Mouse (Mus musculus) kidney, postnatal 14 days (tissue): Measurements from ENCODE around the gene Ccl28.
A peak's percentile ranks its signal among the peaks of the same experiment; 100 is the strongest.
"Not testable (repeated sequence)": the region's sequence is repeated elsewhere in the genome, so short reads cannot be mapped to it uniquely, and the experiment has no call there.

Source experiments
- DNase-seq: peaks from one replicate; pipeline ENCODE4 v3.0.0; 2022; ENCODE audit warnings: mixed read lengths

The Ccl28 gene

GRCm38 (mm10) chr13:119648891-119649698, 25.5 kb downstream of the Ccl28 start:
- no peak for DNase-seq

- DNase-seq, result no peak
Observed at GRCm38 (mm10) chr13:119649699-119650046, 26.1 kb downstream of the Ccl28 start.

GRCm38 (mm10) chr13:119654734-119655133, 31.1 kb downstream of the Ccl28 start:
- no peak for DNase-seq

GRCm38 (mm10) chr13:119656246-119656645, 32.6 kb downstream of the Ccl28 start:
- DNase-seq, result no peak

GRCm38 (mm10) chr13:119656846-119657416, 33.3 kb downstream of the Ccl28 start:
- DNase-seq, result no peak

GRCm38 (mm10) chr13:119661420-119661819, 37.8 kb downstream of the Ccl28 start:
- DNase-seq, result peak; percentile 45

- no peak for DNase-seq
Observed at GRCm38 (mm10) chr13:119678794-119679193, 55.2 kb downstream of the Ccl28 start.

- DNase-seq, result no peak
Observed at GRCm38 (mm10) chr13:119679721-119680120, 56.1 kb downstream of the Ccl28 start.

- DNase-seq, result no peak
Observed at GRCm38 (mm10) chr13:119681161-119681560, 57.5 kb downstream of the Ccl28 start.

GRCm38 (mm10) chr13:119684416-119685177, 61.0 kb downstream of the Ccl28 start:
- no peak for DNase-seq

GRCm38 (mm10) chr13:119689709-119690038, 66.1 kb downstream of the Ccl28 start:
- DNase-seq, result no peak

GRCm38 (mm10) chr13:119690039-119690728, 66.6 kb downstream of the Ccl28 start, which contains the start of gene Hmgcs1:
Hmgcs1 (plus strand) TSS chr13:119690379.
- peak; percentile 99 for DNase-seq

- DNase-seq, result peak; percentile 86
Observed at GRCm38 (mm10) chr13:119690876-119691620, 67.4 kb downstream of the Ccl28 start.

- DNase-seq, result not testable (repeated sequence)
Observed at GRCm38 (mm10) chr13:119691958-119692357, 68.3 kb downstream of the Ccl28 start.

GRCm38 (mm10) chr13:119695676-119696075, 72.1 kb downstream of the Ccl28 start:
- DNase-seq, result no peak

GRCm38 (mm10) chr13:119696496-119696895, 72.9 kb downstream of the Ccl28 start:
- no peak for DNase-seq

GRCm38 (mm10) chr13:119698436-119698835, 74.8 kb downstream of the Ccl28 start:
- peak; percentile 49 for DNase-seq
